Mouse (Mus musculus) thymus, adult 2 months (tissue): ENCODE measurements at regions not wholly inside any gene's neighbourhood (a gene's known extent, or its start where the extent isn't known, plus 50 kb on each side); places are given as distances from the start of the nearest gene placed in this dataset.
A peak's percentile ranks its signal among the peaks of the same experiment; 100 is the strongest.

ENCODE experiments used
- DNase-seq: peaks from one replicate; pipeline ENCODE4 v3.0.0; 2021
- H3K27ac ChIP-seq: fragments of 200-500 bp; 2 replicates; pipeline ENCODE4 v1.5.1; 2012; ENCODE audit warnings: low read length, control low read depth; ENCODE audit not compliant: control insufficient read depth, insufficient read depth
- H3K27me3 ChIP-seq: fragments of 200-500 bp; 2 replicates; pipeline ENCODE4 v1.6.1; 2012; ENCODE audit warnings: mild to moderate bottlenecking, low read length, moderate library complexity, mixed read lengths; ENCODE audit not compliant: control insufficient read depth, insufficient read depth
- H3K36me3 ChIP-seq: fragments of 200-500 bp; 2 replicates; pipeline ENCODE4 v1.6.1; 2012; ENCODE audit warnings: mild to moderate bottlenecking, low read length, moderate library complexity; ENCODE audit not compliant: control insufficient read depth, insufficient read depth
- H3K4me1 ChIP-seq: fragments of 200-500 bp; replicated peaks from 2 replicates; pipeline ENCODE4 v1.6.1; 2012; ENCODE audit warnings: low read length; ENCODE audit not compliant: control insufficient read depth, insufficient read depth
- H3K4me3 ChIP-seq: fragments of 200-500 bp; 2 replicates; pipeline ENCODE4 v1.5.1; 2012; ENCODE audit warnings: mild to moderate bottlenecking, low read length, control low read depth, moderate library complexity; ENCODE audit not compliant: control insufficient read depth, insufficient read depth
- CTCF ChIP-seq: fragments of 200-500 bp; IDR thresholded peaks from 2 replicates; pipeline ENCODE4 v1.5.1; 2012; ENCODE audit warnings: mild to moderate bottlenecking, control low read depth, low read length, moderate library complexity, borderline replicate concordance; ENCODE audit not compliant: control insufficient read depth, poor library complexity, insufficient read depth; ENCODE audit errors: extremely low read depth
- POLR2A ChIP-seq: fragments of 200-500 bp; IDR thresholded peaks from 2 replicates; pipeline ENCODE4 v1.6.1; 2012; ENCODE audit warnings: mild to moderate bottlenecking, low read length, control low read depth, moderate library complexity; ENCODE audit not compliant: control insufficient read depth, poor library complexity, insufficient read depth; ENCODE audit errors: extremely low read depth
- WGBS: fragments of 180-500 bp; shearing (Covaris S2); methylation state at CpG from one replicate; pipeline ENCODE4 v1.1.7; 2018; 5-methylcytosine and 5-hydroxymethylcytosine counted together

DNA sequence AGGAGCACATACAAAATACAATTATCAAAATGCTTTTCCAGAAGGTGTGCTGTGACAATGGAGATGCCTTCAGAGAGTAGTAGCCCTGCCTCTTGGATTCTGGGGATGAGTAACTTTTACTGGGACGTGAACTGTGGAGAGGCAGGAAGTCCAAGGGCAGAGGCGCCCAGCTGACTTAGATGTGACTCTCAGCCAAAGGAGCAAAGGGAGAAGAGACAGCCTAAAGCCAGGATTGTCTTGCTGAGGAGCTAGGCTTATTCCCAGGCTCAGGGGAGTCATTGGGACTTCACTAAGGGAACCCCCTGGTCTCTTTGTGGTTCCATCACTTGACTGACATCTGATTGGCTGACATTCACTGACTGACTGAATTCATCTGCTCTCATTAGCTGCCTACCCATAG is 108.9 kb upstream of the L3mbtl4 start:
- no peak overlapping the region for H3K27ac ChIP-seq
- no peaks in the 10 kb centered on the region for H3K36me3 ChIP-seq
- no peaks in the 10 kb centered on the region for H3K27me3 ChIP-seq
- TF ChIP-seq CTCF: no peak
- no peak for TF ChIP-seq POLR2A
- WGBS: 98% methylated on average over 2 of the region's 2 CpGs
- H3K4me1 ChIP-seq: no peaks in the 10 kb centered on the region
- H3K4me3 ChIP-seq: no peak overlapping the region
- DNase-seq: no peak

DNA sequence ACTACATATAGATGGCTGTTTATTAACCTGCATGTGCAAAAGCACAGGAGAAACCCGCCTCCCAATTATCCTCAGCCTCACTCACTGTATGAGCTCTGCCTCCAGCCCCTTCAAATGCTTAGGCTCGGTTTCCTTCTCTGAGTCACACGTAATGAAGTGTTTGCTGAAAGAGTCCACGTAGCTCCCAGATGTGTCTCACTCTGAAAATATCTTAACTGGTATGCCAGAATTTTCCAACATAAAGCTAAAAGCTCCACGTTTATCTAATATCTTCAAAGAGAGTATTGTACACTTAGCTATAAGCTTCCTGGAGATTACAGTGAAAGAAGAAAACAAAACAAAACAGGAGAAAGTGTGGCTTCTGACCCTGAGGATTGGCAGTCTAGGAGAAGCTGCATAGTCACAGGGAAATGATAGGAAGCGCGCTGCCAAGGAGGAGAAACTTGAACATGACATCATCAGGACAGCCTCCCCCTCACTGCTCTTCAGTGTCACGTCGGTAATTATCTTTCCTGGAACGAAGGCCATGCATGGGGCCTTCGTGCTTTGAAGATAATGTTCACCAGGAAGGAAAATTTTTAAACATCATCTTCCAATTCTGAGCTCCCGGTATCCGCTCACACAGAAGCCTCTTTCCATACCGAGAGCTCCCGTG is 108.3 kb upstream of the L3mbtl4 start:
- no peaks in the 10 kb centered on the region for H3K4me1 ChIP-seq
- no peak overlapping the region for H3K4me3 ChIP-seq
- H3K27me3 ChIP-seq: no peaks in the 10 kb centered on the region
- 91% methylated on average over 15 of the region's 15 CpGs for WGBS
- TF ChIP-seq POLR2A: no peak
- TF ChIP-seq CTCF: no peak
- DNase-seq: no peak
- no peak overlapping the region for H3K27ac ChIP-seq
- no peaks in the 10 kb centered on the region for H3K36me3 ChIP-seq

DNA sequence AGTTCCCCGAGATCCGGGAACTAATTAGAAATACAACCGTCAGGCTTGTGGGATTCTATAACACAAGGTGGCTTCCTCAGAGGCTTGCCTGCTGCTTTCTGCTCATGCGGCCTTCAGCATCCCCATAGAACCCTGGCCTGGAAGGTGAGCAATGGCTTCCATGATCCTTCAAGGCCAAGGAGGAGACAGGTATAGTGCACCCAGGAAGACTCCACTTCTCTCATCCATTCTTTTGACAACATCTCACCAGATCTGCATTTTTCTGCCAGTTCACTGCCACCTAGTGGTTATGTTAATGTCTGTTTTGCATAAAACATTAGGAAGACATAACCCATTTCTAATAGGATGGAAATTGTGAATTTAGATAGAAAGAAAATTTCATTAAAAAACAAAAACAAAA is 107.2 kb upstream of the L3mbtl4 start:
- Histone ChIP-seq H3K4me1 (no peaks in the 10 kb centered on the region), H3K4me3 (no peak overlapping the region), H3K27me3 (no peaks in the 10 kb centered on the region), H3K27ac (no peak overlapping the region), H3K36me3 (no peaks in the 10 kb centered on the region)
- WGBS: 87% methylated on average over 4 of the region's 4 CpGs
- no peak for DNase-seq
- no peak for TF ChIP-seq CTCF
- TF ChIP-seq POLR2A: no peak

DNA sequence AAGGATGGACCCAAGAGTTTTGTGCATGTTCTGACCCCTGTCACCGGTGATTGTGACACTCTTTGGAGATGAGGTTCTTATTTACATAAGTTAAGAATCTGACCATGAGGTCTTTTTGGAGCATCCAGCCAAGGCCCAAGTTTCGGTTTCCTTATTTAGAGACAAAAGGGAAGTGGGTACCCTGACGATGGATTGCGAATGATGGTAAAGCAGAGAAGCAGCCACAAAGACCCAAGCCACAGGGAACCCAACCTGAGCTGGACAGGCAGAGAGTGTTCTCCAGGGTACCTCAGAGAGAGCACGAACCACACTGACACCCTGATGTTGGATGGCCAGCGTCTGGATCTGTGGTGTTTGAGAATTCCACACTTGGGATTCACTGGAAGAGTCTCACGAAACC is 100.8 kb upstream of the L3mbtl4 start:
- TF ChIP-seq CTCF (no peak), POLR2A (no peak)
- H3K4me3 ChIP-seq: no peak overlapping the region
- DNase-seq: no peak
- H3K27me3 ChIP-seq: no peaks in the 10 kb centered on the region
- H3K36me3 ChIP-seq: no peaks in the 10 kb centered on the region
- 35% methylated on average over 7 of the region's 7 CpGs for WGBS
- no peak overlapping the region for H3K27ac ChIP-seq
- H3K4me1 ChIP-seq: no peaks in the 10 kb centered on the region

DNA sequence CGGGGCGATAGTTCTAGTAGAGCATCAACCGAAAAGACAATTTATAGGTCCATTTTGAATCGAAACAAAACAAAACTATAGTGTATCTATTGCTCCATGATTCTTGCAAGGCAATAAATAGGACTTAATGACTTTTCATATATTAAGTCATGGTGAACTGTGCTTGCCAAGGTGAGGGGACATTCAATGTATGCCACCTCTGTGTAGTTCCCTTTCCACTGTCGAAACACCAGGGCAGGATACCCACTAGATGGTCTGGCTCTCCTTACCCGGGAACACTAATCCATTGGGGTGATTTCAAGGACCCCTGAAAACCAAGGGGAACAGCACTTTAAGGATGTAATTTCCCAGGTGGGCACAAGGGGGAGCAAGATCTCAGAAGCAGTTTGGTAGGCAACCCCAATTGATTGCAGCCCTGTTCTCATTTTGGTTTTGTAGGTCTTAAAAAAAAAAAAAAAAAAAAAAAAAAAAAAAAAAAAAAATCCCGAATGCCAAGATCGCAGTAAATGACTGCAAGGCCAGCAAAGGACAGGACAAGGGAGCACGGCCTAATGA is 96.9 kb upstream of the L3mbtl4 start:
- Histone ChIP-seq H3K36me3 (no peaks in the 10 kb centered on the region), H3K27ac (no peak overlapping the region), H3K4me1 (no peaks in the 10 kb centered on the region), H3K27me3 (no peaks in the 10 kb centered on the region), H3K4me3 (no peak overlapping the region)
- DNase-seq: peak; percentile 23
- WGBS: 61% methylated on average over 9 of the region's 9 CpGs
- TF ChIP-seq POLR2A (no peak), CTCF (no peak)

DNA sequence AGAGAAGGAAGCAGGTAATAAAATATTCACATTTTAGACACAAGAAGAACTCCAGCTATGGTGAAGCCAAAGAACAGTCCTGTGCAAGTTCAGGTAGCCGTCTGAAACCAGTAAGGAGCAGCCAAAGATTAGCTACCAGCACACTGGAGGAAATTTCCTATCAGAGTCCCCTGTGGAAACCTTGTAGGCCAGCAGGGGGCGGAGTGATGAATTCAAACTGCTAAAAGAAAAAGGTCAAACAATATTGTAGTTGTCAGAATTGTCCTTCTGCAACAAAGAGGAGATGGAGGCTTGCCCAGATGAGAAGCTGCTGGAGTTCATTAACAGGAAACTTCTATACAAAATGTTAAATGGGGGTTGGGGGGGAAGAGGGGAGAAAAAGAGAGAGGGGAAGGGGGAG is 95.8 kb upstream of the L3mbtl4 start:
- no peak overlapping the region for H3K4me3 ChIP-seq
- TF ChIP-seq POLR2A (no peak), CTCF (no peak)
- no peaks in the 10 kb centered on the region for H3K4me1 ChIP-seq
- no peaks in the 10 kb centered on the region for H3K27me3 ChIP-seq
- DNase-seq: no peak
- 21% methylated on average over 2 of the region's 2 CpGs for WGBS
- no peaks in the 10 kb centered on the region for H3K36me3 ChIP-seq
- H3K27ac ChIP-seq: no peak overlapping the region

DNA sequence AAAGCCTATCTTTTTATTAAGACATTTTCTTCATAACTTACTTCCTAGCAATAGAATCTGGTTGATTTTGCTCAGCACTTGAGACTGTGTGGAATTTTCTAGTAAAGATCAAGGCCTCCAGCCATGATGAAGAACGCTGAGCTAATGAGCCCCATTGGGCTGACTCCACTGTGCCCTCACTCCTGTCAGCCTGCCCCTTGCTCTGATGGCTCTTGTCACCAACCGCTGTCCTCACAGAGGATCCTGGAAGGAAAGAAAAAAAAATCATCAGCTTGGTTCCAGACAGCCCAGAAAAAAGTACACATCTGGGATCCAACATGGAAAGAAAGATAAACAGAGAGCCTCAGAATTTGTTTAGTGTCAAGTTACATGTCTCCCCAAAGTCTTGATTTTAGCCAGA is 88.2 kb upstream of the L3mbtl4 start:
- Histone ChIP-seq H3K4me1 (no peaks in the 10 kb centered on the region), H3K4me3 (no peak overlapping the region), H3K27ac (no peak overlapping the region), H3K27me3 (no peaks in the 10 kb centered on the region), H3K36me3 (no peaks in the 10 kb centered on the region)
- 96% methylated on average over 2 of the region's 2 CpGs for WGBS
- no peak for DNase-seq
- TF ChIP-seq POLR2A (no peak), CTCF (no peak)
